Mouse (Mus musculus) limb, embryonic 10.5 days (tissue): ENCODE measurements around the gene Zfp362. TPM values are rescaled to one million over a fixed set of nuclear protein-coding genes. Genes with fewer than 3 reads are reported as not detected.

Experiments
- DNase-seq: peaks from one replicate; pipeline ENCODE4 v3.0.0-alpha.2; 2017; ENCODE audit warnings: low spot score
- H3K27ac ChIP-seq: fragments of 300-500 bp; sonication (generic); 2 replicates; pipeline ENCODE4 v1.5.1; 2016; ENCODE audit warnings: mild to moderate bottlenecking
- H3K27me3 ChIP-seq: fragments of 300-500 bp; sonication (generic); 2 replicates; pipeline ENCODE4 v1.6.1; 2016; ENCODE audit warnings: low read depth, mild to moderate bottlenecking; ENCODE audit not compliant: poor library complexity, severe bottlenecking
- H3K36me3 ChIP-seq: fragments of 300-500 bp; sonication (generic); 2 replicates; pipeline ENCODE4 v1.6.1; 2016; ENCODE audit warnings: mild to moderate bottlenecking, moderate library complexity
- H3K4me1 ChIP-seq: fragments of 300-500 bp; sonication (generic); 2 replicates; pipeline ENCODE4 v1.6.1; 2016
- H3K4me3 ChIP-seq: fragments of 300-500 bp; sonication (generic); 2 replicates; pipeline ENCODE4 v1.5.1; 2016; ENCODE audit warnings: mild to moderate bottlenecking, moderate library complexity
- H3K9me3 ChIP-seq: fragments of 300-500 bp; sonication (generic); replicated peaks from 2 replicates; pipeline ENCODE4 v1.6.1; 2016; ENCODE audit warnings: mild to moderate bottlenecking
- WGBS: fragments of 180-500 bp; shearing (Covaris S2); methylation state at CpG from one replicate; pipeline ENCODE4 v1.1.7; 2016; 5-methylcytosine and 5-hydroxymethylcytosine counted together
- polyA plus RNA-seq: library from polyadenylated mRNA; unstranded; fragments of >200 nt; fragmentation: Nextera tagmentation; extraction: Ambion mirVana; gene quantifications from 2 replicates; pipeline ENCODE4 v1.2.1, GENCODE M21; 2016

The Zfp362 gene
- polyA plus RNA-seq, 1 experiment from 2014 or later, result 48.6 TPM

DNA sequence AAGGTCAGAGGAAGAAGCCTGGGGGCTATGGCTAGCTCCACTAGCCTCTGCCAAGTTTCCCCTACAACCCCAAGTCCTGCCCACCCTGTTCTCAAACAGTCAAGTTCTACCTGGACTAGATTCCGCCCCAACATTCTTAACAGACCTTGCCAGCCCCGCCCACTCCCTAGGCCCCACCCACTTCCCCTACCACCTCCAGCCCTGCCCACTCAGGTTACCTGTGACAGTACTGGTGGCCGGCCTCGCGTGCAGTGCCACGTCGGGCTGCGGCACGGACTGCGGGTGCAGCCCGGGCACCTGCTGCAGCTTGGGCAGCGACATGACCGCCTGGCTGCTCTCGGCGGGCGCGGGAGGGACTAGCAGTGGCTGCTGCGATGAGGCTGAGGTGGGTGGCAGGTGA, 16.2 kb downstream of the Zfp362 start:
- H3K27me3 ChIP-seq, result no peaks in the 10 kb centered on the region
- peaks cover 99% of the 10 kb centered on the region for H3K36me3 ChIP-seq
- H3K27ac ChIP-seq, result no peak overlapping the region
- H3K4me3 ChIP-seq, result 0 out of 2 replicates have a peak overlapping the region, but pooled peaks have one; percentile 9
- H3K9me3 ChIP-seq, result no peaks in the 10 kb centered on the region
- DNase-seq, result no peak
- 34% methylated on average over 18 of the region's 18 CpGs for WGBS
- H3K4me1 ChIP-seq, result peaks cover 41% of the 10 kb centered on the region

GRCm38 (mm10) chr4:128788108-128788507, 17.7 kb downstream of the Zfp362 start:
- no peaks in the 10 kb centered on the region for H3K9me3 ChIP-seq
- H3K27me3 ChIP-seq, result no peaks in the 10 kb centered on the region
- DNase-seq, result no peak
- 97% methylated on average over 4 of the region's 4 CpGs for whole genome bisulfite sequencing
- H3K27ac ChIP-seq, result no peak overlapping the region
- H3K4me1 ChIP-seq, result peaks cover 33% of the 10 kb centered on the region
- peaks cover 99% of the 10 kb centered on the region for H3K36me3 ChIP-seq
- H3K4me3 ChIP-seq, result no peak overlapping the region

GRCm38 (mm10) chr4:128787023-128787939, 18.6 kb downstream of the Zfp362 start:
- H3K27ac ChIP-seq, result no peak overlapping the region
- peaks cover 29% of the 10 kb centered on the region for H3K4me1 ChIP-seq
- H3K36me3 ChIP-seq, result peaks cover 99% of the 10 kb centered on the region
- no peaks in the 10 kb centered on the region for H3K27me3 ChIP-seq
- no peak overlapping the region for H3K4me3 ChIP-seq
- no peaks in the 10 kb centered on the region for H3K9me3 ChIP-seq
- no peak for DNase-seq
- WGBS, result 92% methylated on average over 24 of the region's 24 CpGs

GRCm38 (mm10) chr4:128785921-128786654, 19.8 kb downstream of the Zfp362 start:
- Histone ChIP-seq H3K27ac (no peak overlapping the region), H3K27me3 (no peaks in the 10 kb centered on the region), H3K36me3 (peaks cover 100% of the 10 kb centered on the region), H3K4me1 (peaks cover 18% of the 10 kb centered on the region), H3K9me3 (no peaks in the 10 kb centered on the region), H3K4me3 (no peak overlapping the region)
- WGBS, result 94% methylated on average over 11 of the region's 11 CpGs
- DNase-seq, result no peak

GRCm38 (mm10) chr4:128784950-128785631, 20.8 kb downstream of the Zfp362 start:
- 94% methylated on average over 15 of the region's 15 CpGs for WGBS
- Histone ChIP-seq H3K36me3 (peaks cover 100% of the 10 kb centered on the region), H3K4me1 (peaks cover 8% of the 10 kb centered on the region), H3K27me3 (no peaks in the 10 kb centered on the region), H3K27ac (no peak overlapping the region), H3K4me3 (no peak overlapping the region), H3K9me3 (no peaks in the 10 kb centered on the region)
- no peak for DNase-seq

DNA sequence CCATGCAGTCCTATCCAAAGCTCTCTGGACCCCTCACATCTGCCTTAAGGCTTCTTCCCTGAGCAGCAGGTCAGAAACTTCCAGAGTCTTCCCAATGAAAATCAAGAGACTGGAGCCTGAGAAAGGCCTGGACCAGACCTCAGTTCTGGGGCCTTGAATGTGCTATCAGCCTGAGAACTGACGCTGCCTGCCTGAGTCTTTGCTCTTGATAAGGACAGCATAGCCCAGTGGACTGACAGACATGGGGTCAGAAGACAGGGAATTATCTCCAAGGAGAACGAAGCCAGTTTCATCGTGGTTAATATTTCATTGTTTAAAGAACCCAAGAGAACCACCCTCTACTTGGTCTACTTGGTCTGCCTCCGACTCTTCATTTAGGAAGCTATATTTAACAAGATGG, 23.2 kb downstream of the Zfp362 start:
- Histone ChIP-seq H3K27me3 (no peaks in the 10 kb centered on the region), H3K36me3 (peaks cover 100% of the 10 kb centered on the region), H3K9me3 (no peaks in the 10 kb centered on the region), H3K4me1 (no peaks in the 10 kb centered on the region), H3K4me3 (no peak overlapping the region), H3K27ac (no peak overlapping the region)
- DNase-seq, result no peak
- 85% methylated on average over 4 of the region's 4 CpGs for WGBS

- H3K27ac ChIP-seq, result no peak overlapping the region
- WGBS, result 94% methylated on average over 7 of the region's 7 CpGs
These were observed 23.8 kb downstream of the Zfp362 start for GRCm38 (mm10) chr4:128782037-128782436.

GRCm38 (mm10) chr4:128777593-128777992, 28.3 kb downstream of the Zfp362 start:
- no peaks in the 10 kb centered on the region for H3K9me3 ChIP-seq
- no peaks in the 10 kb centered on the region for H3K27me3 ChIP-seq
- WGBS, result 89% methylated on average over 11 of the region's 11 CpGs
- peaks cover 100% of the 10 kb centered on the region for H3K36me3 ChIP-seq
- H3K4me3 ChIP-seq, result no peak overlapping the region
- no peak overlapping the region for H3K27ac ChIP-seq
- no peak for DNase-seq
- H3K4me1 ChIP-seq, result no peaks in the 10 kb centered on the region

More at GRCm38 (mm10) chr4:128782037-128782436, 23.8 kb downstream of the Zfp362 start:
- Histone ChIP-seq H3K9me3 (no peaks in the 10 kb centered on the region), H3K4me1 (no peaks in the 10 kb centered on the region), H3K36me3 (peaks cover 100% of the 10 kb centered on the region), H3K27me3 (no peaks in the 10 kb centered on the region), H3K4me3 (no peak overlapping the region)
- no peak for DNase-seq

DNA sequence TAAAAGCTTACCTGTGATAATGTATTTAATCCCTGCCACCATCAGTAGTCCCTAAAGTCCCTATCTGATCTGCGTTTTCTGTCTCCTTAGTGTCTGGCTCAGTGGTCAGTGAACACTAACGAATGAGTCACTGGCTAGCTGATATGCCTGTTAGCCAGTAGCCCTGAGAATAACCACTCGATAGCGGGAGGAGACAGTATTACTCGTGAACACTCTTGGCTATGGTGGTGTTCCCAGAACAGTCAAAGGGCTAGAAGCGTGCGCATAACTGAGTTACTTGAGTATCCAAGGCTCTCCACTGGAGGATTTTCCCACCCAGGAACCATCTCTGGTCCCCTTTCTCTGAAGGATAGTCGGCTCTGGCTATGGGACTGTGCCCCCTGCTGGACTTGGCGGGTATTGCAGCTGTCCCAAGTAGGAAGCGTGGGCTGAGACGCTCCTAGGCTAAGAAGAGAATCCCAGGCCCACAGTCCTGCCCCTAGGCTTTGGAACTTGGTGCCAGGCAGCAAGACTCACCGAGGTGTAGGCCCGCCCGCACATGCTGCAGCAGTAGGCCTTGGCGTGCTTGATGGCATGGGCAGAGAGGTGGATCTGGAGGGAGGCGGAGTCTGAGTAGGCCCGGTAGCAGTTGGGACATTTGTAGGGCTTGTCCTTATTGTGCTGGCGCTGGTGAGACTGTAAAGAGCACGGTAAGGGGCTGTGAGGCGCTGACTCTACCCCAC, 29.1 kb downstream of the Zfp362 start:
- Histone ChIP-seq H3K4me1 (no peaks in the 10 kb centered on the region), H3K27ac (0 out of 2 replicates have a peak overlapping the region, but pooled peaks have one; percentile 33), H3K4me3 (no peak overlapping the region), H3K36me3 (peaks cover 100% of the 10 kb centered on the region), H3K27me3 (no peaks in the 10 kb centered on the region), H3K9me3 (no peaks in the 10 kb centered on the region)
- whole genome bisulfite sequencing, result 47% methylated on average over 20 of the region's 20 CpGs
- DNase-seq, result peak; percentile 86

DNA sequence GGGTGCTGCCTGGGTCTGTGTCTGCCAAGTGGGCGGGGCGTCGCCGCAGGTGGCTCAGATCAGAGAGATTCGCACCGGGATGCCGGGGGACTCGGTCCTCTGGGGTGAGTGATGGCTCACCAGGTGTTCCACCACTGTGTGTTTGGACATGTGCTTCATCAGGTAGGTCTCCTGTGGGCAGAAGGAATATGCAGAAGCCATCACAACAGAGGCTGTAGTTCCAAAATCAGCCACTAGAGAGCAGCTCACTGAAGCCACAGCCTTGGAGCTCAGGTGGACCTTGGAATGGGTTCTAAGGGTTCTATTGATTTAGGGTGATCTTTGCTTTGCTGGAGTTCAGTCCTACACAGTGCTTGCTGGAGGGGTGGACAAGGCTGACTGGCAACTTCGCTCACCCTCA, 31.4 kb downstream of the Zfp362 start:
- 91% methylated on average over 9 of the region's 9 CpGs for WGBS
- Histone ChIP-seq H3K27me3 (no peaks in the 10 kb centered on the region), H3K27ac (no peak overlapping the region), H3K4me1 (peaks cover 18% of the 10 kb centered on the region), H3K4me3 (no peak overlapping the region), H3K36me3 (peaks cover 78% of the 10 kb centered on the region), H3K9me3 (no peaks in the 10 kb centered on the region)
- no peak for DNase-seq

DNA sequence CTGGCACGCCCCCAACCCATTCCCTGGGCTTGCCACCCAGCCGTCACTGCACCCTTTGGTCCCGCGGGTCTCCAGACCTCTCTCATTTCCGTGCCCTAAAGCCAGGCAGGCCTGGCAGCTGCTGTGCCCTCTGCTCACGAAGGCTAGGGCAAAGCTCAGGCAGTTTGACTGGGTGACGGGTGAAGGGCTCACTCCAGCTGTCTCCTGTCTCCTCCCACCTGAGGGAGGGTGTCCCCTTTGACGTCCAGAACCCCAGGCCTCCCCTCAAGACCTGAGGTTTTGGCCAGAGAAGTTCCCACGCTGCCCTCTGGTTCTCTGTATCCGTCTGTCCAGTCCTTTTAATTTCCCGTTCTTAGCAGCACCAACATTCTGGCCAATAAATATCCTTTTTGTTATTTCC, 32.0 kb downstream of the Zfp362 start:
- DNase-seq, result no peak
- peaks cover 72% of the 10 kb centered on the region for H3K36me3 ChIP-seq
- H3K4me1 ChIP-seq, result peaks cover 20% of the 10 kb centered on the region
- WGBS, result 91% methylated on average over 11 of the region's 11 CpGs
- no peak overlapping the region for H3K27ac ChIP-seq
- H3K4me3 ChIP-seq, result no peak overlapping the region
- H3K9me3 ChIP-seq, result no peaks in the 10 kb centered on the region
- H3K27me3 ChIP-seq, result no peaks in the 10 kb centered on the region

GRCm38 (mm10) chr4:128770698-128771097, 35.1 kb downstream of the Zfp362 start:
- Histone ChIP-seq H3K36me3 (peaks cover 41% of the 10 kb centered on the region), H3K9me3 (no peaks in the 10 kb centered on the region), H3K27ac (no peak overlapping the region), H3K4me3 (no peak overlapping the region), H3K4me1 (peaks cover 37% of the 10 kb centered on the region), H3K27me3 (no peaks in the 10 kb centered on the region)
- DNase-seq, result no peak
- 81% methylated on average over 5 of the region's 5 CpGs for WGBS
